Mouse (Mus musculus) frontal cortex, postnatal 36 days (tissue): Measurements from ENCODE around the gene Gaa.
A peak's percentile ranks its signal among the peaks of the same experiment; 100 is the strongest.

ENCODE experiments used
- DNase-seq, 2 experiments: peaks; one replicate each; pipeline ENCODE4 v3.0.0; 2022; ENCODE audit warnings: low spot score in 2 of 2

The Gaa gene

GRCm38 (mm10) chr11:119300986-119301385 lies 33.3 kb downstream of the Gaa start:
- DNase-seq, result no peak

GRCm38 (mm10) chr11:119304904-119305712 lies 37.4 kb downstream of the Gaa start:
- DNase-seq, result peak in 1 of 2 experiments; percentile 20

- no peak for DNase-seq
Measured at GRCm38 (mm10) chr11:119306762-119307657, 39.3 kb downstream of the Gaa start.

- no peak for DNase-seq
Measured at GRCm38 (mm10) chr11:119307658-119307867, 39.9 kb downstream of the Gaa start, which contains the start of gene Card14. Gene Card14 (plus strand): TSS chr11:119307768.

GRCm38 (mm10) chr11:119307916-119308315 lies 40.2 kb downstream of the Gaa start:
- DNase-seq, result no peak

- DNase-seq, result no peak
Measured at GRCm38 (mm10) chr11:119310621-119311020, 42.9 kb downstream of the Gaa start.

- no peak for DNase-seq
Measured at GRCm38 (mm10) chr11:119314252-119314936, 46.7 kb downstream of the Gaa start.

GRCm38 (mm10) chr11:119316720-119317119 lies 49.0 kb downstream of the Gaa start:
- no peak for DNase-seq

- DNase-seq, result no peak
Measured at GRCm38 (mm10) chr11:119322521-119322920, 54.8 kb downstream of the Gaa start.

- no peak for DNase-seq
Measured at GRCm38 (mm10) chr11:119325068-119325467, 57.4 kb downstream of the Gaa start.

GRCm38 (mm10) chr11:119330592-119330991 lies 62.9 kb downstream of the Gaa start:
- peak in 1 of 2 experiments; percentile 17 for DNase-seq

- no peak for DNase-seq
Measured at GRCm38 (mm10) chr11:119331970-119332369, 64.3 kb downstream of the Gaa start.
